Mouse (Mus musculus): Measurements from ENCODE around the gene Zfp131. TPM values are rescaled to one million over a fixed set of nuclear protein-coding genes. Genes with fewer than 3 reads are reported as not detected.

Gene Zfp131
- polyA plus RNA-seq, 1 experiment from 2014 or later = 42.1 TPM

DNA sequence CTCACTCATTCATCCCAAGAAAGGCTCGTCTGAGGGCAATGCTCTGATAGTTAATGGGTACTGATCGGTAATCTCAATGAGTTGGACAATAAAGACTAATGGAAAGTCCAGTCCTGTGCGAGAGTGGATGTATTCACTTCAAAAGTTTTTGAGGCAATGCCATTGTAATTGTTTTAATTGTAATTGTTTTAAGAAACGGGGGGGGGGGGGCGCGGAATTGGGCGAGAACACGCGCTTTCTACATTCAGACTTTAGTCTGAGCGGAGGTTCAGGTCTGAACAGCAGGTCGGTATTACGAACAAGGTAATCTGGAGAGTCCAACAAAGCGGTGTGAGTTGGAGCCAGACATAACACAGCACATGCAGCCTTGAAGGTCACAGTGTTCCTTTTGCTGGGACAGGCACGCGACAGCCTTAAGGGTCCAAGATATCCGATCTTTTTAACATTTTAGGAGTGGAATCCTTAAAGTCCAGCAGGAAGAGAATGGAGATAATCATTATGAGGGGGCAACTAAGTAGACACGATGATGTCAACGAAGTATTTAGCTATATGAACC is 969 bp upstream of the Zfp131 start:
- 5% methylated on average over 18 of the region's 18 CpGs for whole genome bisulfite sequencing
- no peaks in the 10 kb centered on the region for H3K27me3 ChIP-seq (ENCODE audit: low read depth, poor library complexity, severe bottlenecking)
- H3K36me3 ChIP-seq = peaks cover 26% of the 10 kb centered on the region
- H3K9me3 ChIP-seq (replicated peaks) = no peaks in the 10 kb centered on the region
- DNase-seq (ENCODE audit: low spot score) = peak; percentile 38
- peaks cover 20% of the 10 kb centered on the region for H3K4me1 ChIP-seq
- peak overlapping the region; percentile 89 for H3K4me3 ChIP-seq
- H3K27ac ChIP-seq (replicated peaks) = peak overlapping the region; percentile 98

DNA sequence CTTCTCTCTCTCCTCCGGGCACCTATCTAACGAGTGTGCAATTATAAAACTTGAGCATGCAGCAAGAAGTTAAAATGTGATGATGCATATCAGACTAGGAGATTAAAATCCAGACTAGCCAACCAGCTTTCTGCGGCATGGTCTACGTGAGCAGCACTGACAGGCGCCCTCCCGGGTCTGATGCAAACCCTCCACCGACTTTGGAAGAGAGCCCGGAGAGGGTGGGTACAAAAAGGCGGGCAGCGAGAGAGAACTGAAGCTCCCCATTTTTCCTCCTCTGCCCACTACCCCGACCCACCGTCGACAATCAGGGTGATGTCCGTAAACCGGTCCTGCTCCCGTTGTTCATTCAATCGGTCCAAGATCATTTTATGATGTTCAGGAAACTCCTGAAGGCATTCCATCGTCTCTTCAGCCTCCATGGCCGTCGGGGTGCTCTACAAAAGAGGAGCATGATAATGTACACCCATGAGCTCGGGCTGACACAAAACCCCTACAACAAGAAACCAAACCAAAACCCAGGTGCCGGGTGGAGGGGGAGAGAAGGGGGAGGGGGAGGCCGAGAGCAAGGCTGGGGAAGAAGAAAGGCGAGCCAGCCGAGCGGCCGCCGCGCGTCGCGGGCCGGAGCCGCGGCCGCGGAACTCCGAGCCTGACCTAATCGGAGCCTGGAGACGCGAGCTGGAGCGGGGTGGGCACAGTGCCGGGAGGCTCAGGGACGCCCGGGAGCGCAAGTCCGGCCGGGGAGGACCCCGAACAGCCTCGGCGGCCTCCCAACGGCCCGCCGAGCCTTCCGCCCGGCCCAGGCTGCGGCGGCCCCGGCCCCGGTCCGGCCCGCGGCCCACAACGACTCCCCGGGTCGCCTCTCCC is 605 bp downstream of the Zfp131 start:
- Histone ChIP-seq H3K4me3 (peak overlapping the region; percentile 89), H3K36me3 (peaks cover 42% of the 10 kb centered on the region), H3K27me3 (ENCODE audit: low read depth, poor library complexity, severe bottlenecking) (no peaks in the 10 kb centered on the region), H3K9me3 (replicated peaks) (no peaks in the 10 kb centered on the region), H3K27ac (replicated peaks) (peak overlapping the region; percentile 98), H3K4me1 (peaks cover 20% of the 10 kb centered on the region)
- WGBS = 2% methylated on average over 42 of the region's 66 CpGs
- DNase-seq (ENCODE audit: low spot score) = peak; percentile 50

DNA sequence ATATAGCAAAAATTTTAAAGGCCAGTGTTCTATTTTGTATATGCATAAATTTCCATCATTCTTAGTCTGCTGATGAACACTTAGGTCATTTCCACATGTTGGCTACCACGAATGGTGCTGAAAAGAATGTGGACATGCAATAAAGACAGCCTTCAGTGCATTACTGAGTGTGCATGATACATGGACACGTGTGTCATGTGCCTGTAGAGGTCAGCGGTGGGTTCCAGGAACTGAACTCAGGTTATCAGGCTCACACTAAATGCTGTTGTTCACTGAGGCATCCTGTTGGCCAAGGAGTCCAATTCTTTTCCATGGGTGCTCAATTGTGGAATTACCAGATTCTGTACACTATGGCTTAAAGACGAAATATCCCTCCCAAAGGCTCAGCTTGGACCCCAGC is 7.1 kb downstream of the Zfp131 start:
- Histone ChIP-seq H3K9me3 (replicated peaks) (no peaks in the 10 kb centered on the region), H3K4me1 (peaks cover under 1% of the 10 kb centered on the region), H3K27ac (replicated peaks) (no peak overlapping the region), H3K4me3 (no peak overlapping the region), H3K27me3 (ENCODE audit: low read depth, poor library complexity, severe bottlenecking) (no peaks in the 10 kb centered on the region), H3K36me3 (peaks cover 98% of the 10 kb centered on the region)
- DNase-seq (ENCODE audit: low spot score) = no peak
- 95% methylated on average over 4 of the region's 4 CpGs for WGBS

DNA sequence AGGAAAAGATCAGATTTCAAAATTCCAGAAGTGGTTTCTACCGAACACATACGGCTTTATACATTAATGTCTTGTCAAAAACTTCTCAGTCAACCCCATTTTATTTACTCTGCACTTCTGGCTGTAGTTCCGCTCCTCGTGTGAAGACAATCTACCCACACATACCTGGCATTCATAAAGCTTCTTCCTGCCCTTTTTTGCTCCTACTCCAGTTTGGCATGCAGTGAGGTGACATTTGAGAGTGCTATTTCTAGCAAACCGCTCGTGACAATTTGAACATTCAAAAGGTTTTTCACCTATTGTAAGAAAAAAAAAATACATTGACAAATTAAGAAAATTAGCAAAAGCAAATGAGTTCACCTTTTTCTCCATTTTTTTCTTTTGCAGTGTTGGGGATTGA is 22.1 kb downstream of the Zfp131 start:
- no peaks in the 10 kb centered on the region for H3K27me3 ChIP-seq (ENCODE audit: low read depth, poor library complexity, severe bottlenecking)
- no peak overlapping the region for H3K27ac ChIP-seq (replicated peaks)
- no peak overlapping the region for H3K4me3 ChIP-seq
- peaks cover 97% of the 10 kb centered on the region for H3K36me3 ChIP-seq
- DNase-seq (ENCODE audit: low spot score) = no peak
- no peaks in the 10 kb centered on the region for H3K4me1 ChIP-seq
- H3K9me3 ChIP-seq (replicated peaks) = no peaks in the 10 kb centered on the region
- 89% methylated on average over 6 of the region's 6 CpGs for WGBS

DNA sequence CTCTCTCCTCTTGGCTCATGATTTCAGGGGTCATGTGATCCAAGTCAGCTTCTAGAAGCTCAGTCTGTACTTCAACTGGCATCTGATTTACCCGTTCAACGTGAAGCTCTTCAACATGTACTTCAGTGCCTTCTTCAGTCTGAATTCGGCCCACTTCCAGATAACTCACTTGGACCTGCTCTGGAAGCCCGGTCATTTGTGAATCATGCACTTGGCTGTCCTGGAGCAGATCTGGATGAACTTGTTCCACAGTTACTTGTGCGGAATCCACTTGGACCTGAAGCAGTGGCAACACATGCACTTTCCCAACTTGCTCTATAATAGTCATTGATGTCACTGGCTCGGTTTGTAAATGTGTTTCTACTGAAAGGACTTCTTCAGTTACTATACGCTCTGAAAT is 24.2 kb downstream of the Zfp131 start:
- no peak overlapping the region for H3K4me3 ChIP-seq
- WGBS = 94% methylated on average over 7 of the region's 7 CpGs
- no peaks in the 10 kb centered on the region for H3K4me1 ChIP-seq
- H3K27me3 ChIP-seq (ENCODE audit: low read depth, poor library complexity, severe bottlenecking) = no peaks in the 10 kb centered on the region
- no peak for DNase-seq (ENCODE audit: low spot score)
- H3K36me3 ChIP-seq = peaks cover 91% of the 10 kb centered on the region
- H3K27ac ChIP-seq (replicated peaks) = no peak overlapping the region
- H3K9me3 ChIP-seq (replicated peaks) = no peaks in the 10 kb centered on the region

DNA sequence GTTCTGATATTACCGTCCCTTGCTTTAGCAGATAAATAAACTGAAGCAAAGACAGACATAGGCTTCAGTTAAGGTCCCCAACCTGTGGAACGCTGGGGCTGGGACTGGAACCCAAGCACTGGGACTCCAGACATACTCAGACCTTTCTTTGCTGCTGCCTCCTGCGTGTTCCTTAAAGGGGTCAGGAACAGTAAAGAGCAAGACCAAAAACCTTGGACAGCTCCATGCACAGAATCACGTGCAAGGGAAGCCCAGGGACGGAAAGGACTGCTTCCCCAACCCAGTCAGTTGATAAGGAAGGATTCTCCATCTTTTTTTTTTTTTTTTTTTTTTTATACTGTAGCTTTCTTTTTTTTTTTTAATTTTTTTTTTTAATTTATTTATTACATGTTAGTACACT is 33.9 kb downstream of the Zfp131 start:
- H3K9me3 ChIP-seq (replicated peaks) = no peaks in the 10 kb centered on the region
- peaks cover 10% of the 10 kb centered on the region for H3K36me3 ChIP-seq
- 35% methylated on average over 5 of the region's 5 CpGs for WGBS
- H3K27ac ChIP-seq (replicated peaks) = no peak overlapping the region
- no peak overlapping the region for H3K4me3 ChIP-seq
- H3K4me1 ChIP-seq = peaks cover 35% of the 10 kb centered on the region
- no peaks in the 10 kb centered on the region for H3K27me3 ChIP-seq (ENCODE audit: low read depth, poor library complexity, severe bottlenecking)
- DNase-seq (ENCODE audit: low spot score) = no peak

DNA sequence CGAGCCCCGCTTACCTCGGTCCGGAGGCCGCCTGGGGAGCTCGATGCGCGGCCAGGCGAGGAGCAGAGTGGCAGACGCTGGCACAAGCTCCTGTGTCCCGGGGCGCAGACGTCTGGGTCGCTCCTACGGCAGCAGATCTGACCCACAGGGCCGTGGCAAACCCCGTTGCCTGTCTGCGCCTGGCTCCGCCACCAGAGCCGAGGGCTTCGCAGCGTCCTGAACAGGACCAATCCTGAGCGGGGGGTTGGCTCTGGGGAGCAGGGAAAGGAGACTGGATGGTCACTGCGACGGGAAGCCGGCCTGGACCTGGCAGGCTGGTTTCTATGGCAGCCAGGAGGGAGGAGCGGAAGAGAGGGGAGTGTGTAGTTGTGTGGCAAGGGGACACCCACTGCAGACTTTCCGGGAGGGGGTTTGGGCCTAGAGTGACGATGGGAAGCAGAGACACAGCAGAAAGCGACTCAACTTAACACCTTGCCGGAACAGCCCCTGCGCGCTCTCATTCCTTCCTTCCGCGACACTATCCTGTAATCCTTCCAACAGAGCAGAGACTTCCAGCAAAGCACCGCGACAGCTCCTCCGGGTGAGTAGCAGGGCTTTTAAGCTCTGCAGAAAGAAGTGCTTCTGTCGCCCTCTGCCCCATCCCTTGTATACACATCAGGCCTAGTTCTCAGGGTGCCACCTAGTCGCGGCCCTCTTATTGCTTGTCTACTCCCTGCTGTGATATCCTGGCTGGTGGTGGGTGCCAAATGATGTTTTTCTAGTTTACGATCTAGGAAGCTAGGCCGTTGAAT is 34.8 kb downstream of the Zfp131 start, which contains the start of gene Nim1k:
Gene Nim1k, minus strand, starts transcription at position 202 of the 791 bp plus-strand sequence.
- WGBS = 2% methylated on average over 43 of the region's 43 CpGs
- no peaks in the 10 kb centered on the region for H3K27me3 ChIP-seq (ENCODE audit: low read depth, poor library complexity, severe bottlenecking)
- H3K9me3 ChIP-seq (replicated peaks) = no peaks in the 10 kb centered on the region
- H3K4me3 ChIP-seq = peak within 1 kb of the TSS; percentile 71
- peaks cover under 1% of the 10 kb centered on the region for H3K36me3 ChIP-seq
- peak within 1 kb of the TSS; percentile 84 for H3K27ac ChIP-seq (replicated peaks)
- DNase-seq (ENCODE audit: low spot score) = peak; percentile 88
- H3K4me1 ChIP-seq = peaks cover 35% of the 10 kb centered on the region

DNA sequence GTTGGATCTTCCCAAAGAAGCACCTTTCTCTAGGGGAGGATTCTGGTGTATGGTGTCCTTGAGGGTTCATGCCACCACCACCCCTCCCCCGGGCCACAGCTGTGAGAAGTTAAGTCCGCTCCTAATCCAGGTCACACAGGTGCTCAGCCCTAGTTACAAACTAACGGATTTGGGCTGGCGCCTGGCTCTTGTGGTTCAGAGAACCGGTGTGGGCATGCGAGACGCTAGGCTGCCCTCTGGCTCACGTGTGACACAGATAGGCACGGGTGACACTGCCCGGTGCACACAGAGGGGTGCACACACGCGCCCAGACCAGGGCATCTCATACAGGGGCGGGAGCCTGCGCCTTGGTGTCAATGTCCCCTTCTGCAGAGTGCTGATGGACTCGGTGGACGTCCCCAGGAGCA is 35.5 kb downstream of the Zfp131 start:
- DNase-seq (ENCODE audit: low spot score) = no peak
- under 1% methylated on average over 16 of the region's 16 CpGs for WGBS
- H3K4me1 ChIP-seq = peaks cover 35% of the 10 kb centered on the region
- H3K4me3 ChIP-seq = peak overlapping the region; percentile 71
- H3K27me3 ChIP-seq (ENCODE audit: low read depth, poor library complexity, severe bottlenecking) = no peaks in the 10 kb centered on the region
- H3K9me3 ChIP-seq (replicated peaks) = no peaks in the 10 kb centered on the region
- H3K27ac ChIP-seq (replicated peaks) = peak overlapping the region; percentile 84
- H3K36me3 ChIP-seq = no peaks in the 10 kb centered on the region

DNA sequence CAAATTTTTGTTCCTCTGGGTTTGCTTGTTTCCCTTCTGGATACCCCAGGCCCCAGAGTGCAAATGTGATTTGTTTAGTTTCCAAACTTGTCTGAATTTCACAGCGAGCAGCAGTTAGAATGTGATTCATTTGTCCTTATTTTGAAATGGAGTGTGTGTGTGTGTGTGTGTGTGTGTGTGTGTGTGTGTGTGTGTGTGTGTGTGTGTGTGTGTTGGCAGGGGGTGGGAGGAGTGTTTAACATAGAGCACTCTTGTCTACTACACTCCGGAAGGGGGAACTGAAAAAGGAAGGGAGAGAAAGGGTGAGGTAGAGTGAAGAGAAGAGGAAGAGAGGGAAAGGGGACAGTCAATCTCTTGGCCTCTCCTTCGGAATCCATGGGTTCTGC is 36.1 kb downstream of the Zfp131 start:
- H3K4me3 ChIP-seq = peak overlapping the region; percentile 71
- H3K27ac ChIP-seq (replicated peaks) = peak overlapping the region; percentile 84
- DNase-seq (ENCODE audit: low spot score) = no peak
- WGBS = 27% methylated on average over 3 of the region's 3 CpGs
- H3K4me1 ChIP-seq = peaks cover 32% of the 10 kb centered on the region
- no peaks in the 10 kb centered on the region for H3K9me3 ChIP-seq (replicated peaks)
- H3K36me3 ChIP-seq = no peaks in the 10 kb centered on the region
- H3K27me3 ChIP-seq (ENCODE audit: low read depth, poor library complexity, severe bottlenecking) = no peaks in the 10 kb centered on the region

DNA sequence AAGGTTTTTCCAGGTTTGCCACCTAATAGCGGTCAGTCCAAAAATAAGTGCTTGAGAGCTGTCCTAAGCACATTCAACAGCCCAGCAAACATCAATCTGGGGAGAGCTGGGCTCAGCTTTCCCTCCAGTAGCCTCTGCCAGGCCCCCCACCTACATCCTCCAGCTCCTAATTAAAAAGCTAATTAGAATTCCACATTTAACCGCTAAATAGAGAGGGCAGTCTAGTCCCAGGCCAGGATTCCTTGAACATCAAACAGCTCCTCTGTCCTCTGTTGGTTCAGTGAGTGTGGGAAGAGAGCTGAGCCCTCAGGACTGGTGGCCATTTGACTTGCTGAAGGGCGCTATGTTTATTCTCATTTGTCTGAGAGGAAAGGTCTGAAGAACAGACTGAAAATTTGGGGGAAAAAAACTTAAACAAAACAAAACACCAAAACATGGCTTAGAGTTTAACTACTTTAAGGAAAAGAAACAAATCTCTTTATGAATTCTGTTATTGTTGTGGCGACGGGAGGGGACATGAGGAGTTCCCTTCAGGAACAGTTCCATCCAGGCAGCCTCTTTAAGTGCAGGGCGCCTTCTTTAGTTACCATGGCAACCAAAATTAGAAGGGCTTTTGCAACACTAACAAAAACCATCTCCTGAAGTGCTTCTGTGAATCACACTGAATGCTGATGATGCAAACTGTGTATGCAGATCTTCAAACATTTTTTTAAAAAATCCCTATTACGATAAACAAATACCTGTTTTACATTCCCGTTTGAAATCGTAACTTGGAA is 36.6 kb downstream of the Zfp131 start:
- no peak for DNase-seq (ENCODE audit: low spot score)
- H3K9me3 ChIP-seq (replicated peaks) = no peaks in the 10 kb centered on the region
- 51% methylated on average over 9 of the region's 9 CpGs for WGBS
- peak overlapping the region; percentile 71 for H3K4me3 ChIP-seq
- H3K36me3 ChIP-seq = no peaks in the 10 kb centered on the region
- H3K27ac ChIP-seq (replicated peaks) = no peak overlapping the region
- no peaks in the 10 kb centered on the region for H3K27me3 ChIP-seq (ENCODE audit: low read depth, poor library complexity, severe bottlenecking)
- H3K4me1 ChIP-seq = peaks cover 32% of the 10 kb centered on the region

DNA sequence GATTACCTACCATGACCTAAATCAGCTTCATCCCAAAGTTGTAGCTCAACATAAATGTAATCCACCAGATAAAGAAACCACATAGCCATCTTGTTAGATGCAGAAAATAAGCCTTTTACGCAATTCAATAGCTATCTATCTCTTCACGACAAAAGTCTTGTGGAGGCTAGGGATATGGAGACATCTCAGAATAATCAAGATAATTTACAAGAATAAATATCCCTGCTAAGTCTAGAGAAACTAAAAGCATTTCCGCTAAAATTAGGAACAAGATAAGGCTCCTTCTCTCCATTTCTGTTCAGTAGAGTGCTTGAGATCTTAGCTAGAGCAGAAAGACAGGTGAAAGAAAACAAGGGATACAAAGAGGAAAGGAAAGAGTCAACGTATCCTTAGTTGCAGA is 43.8 kb downstream of the Zfp131 start:
- Histone ChIP-seq H3K36me3 (no peaks in the 10 kb centered on the region), H3K9me3 (replicated peaks) (no peaks in the 10 kb centered on the region), H3K27me3 (ENCODE audit: low read depth, poor library complexity, severe bottlenecking) (no peaks in the 10 kb centered on the region), H3K27ac (replicated peaks) (no peak overlapping the region), H3K4me3 (no peak overlapping the region), H3K4me1 (peaks cover 13% of the 10 kb centered on the region)
- DNase-seq (ENCODE audit: low spot score) = no peak
- 85% methylated on average over 4 of the region's 4 CpGs for WGBS

DNA sequence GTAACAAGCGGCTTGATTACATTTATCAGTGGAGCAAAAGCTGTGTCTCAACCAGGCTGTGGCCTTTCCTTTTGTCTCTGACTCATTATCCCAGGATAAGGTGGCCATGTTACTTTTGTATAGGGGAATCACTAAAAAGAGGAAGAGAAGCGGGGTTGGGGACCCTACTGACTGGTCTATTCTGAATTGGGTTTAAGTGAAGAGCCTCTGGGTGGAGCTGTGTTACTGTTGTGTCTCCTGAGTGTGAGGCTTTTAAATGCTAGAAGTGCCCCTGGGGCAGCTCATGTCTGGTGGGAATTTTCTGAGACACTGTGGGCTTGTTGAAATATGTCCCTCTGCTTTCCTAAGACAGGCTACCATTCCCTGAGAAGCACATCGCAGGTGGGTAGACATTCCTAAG is 47.2 kb downstream of the Zfp131 start:
- Histone ChIP-seq H3K4me3 (no peak overlapping the region), H3K27me3 (ENCODE audit: low read depth, poor library complexity, severe bottlenecking) (no peaks in the 10 kb centered on the region), H3K27ac (replicated peaks) (no peak overlapping the region), H3K36me3 (no peaks in the 10 kb centered on the region), H3K4me1 (peaks cover 31% of the 10 kb centered on the region), H3K9me3 (replicated peaks) (no peaks in the 10 kb centered on the region)
- DNase-seq (ENCODE audit: low spot score) = no peak
- 73% methylated on average over 3 of the region's 3 CpGs for WGBS
